Mouse (Mus musculus) CD8-positive naive resting alpha-beta T cell, adult 2 months (primary cell): ENCODE results near the gene Sdhaf3.

Source experiments
- DNase-seq, 2 experiments: peaks; one replicate each; pipeline ENCODE4 v3.0.0; 2022; ENCODE audit warnings: low read depth in 2 of 2, low spot score in 2 of 2

Gene Sdhaf3

GRCm38 (mm10) chr6:7062819-7063218 lies 107.0 kb downstream of the Sdhaf3 start:
- DNase-seq: no peak

- no peak for DNase-seq
Measured at GRCm38 (mm10) chr6:7068782-7069181, 113.0 kb downstream of the Sdhaf3 start.

GRCm38 (mm10) chr6:7069463-7069862 lies 113.7 kb downstream of the Sdhaf3 start:
- DNase-seq: no peak

- no peak for DNase-seq
Measured at GRCm38 (mm10) chr6:7082054-7082453, 126.2 kb downstream of the Sdhaf3 start.

GRCm38 (mm10) chr6:7082467-7083259 lies 126.9 kb downstream of the Sdhaf3 start:
- no peak for DNase-seq

GRCm38 (mm10) chr6:7083661-7084060 lies 127.9 kb downstream of the Sdhaf3 start:
- DNase-seq: no peak

- DNase-seq: no peak
Measured at GRCm38 (mm10) chr6:7084370-7084769, 128.6 kb downstream of the Sdhaf3 start.

- DNase-seq: no peak
Measured at GRCm38 (mm10) chr6:7085506-7085905, 129.7 kb downstream of the Sdhaf3 start.

GRCm38 (mm10) chr6:7092094-7092493 lies 136.3 kb downstream of the Sdhaf3 start:
- no peak for DNase-seq
